8 mouse cellular contexts compared by ENCODE assay signal in genomic region chr14:78537551-78537950, GRCm38 (mm10). TPM values are rescaled to one million over a fixed set of nuclear protein-coding genes. Genes with fewer than 3 reads are reported as not detected.
DNase-seq lines count a peak whose midpoint lies in the region; ATAC-seq and TF ChIP-seq lines count a peak whose summit lies in the region.

No protein-coding gene starts in this region.

- ATAC-seq in CD4-positive, CD25-positive, alpha-beta regulatory T cell, adult 4 months, result no peak
- ATAC-seq in liver, embryonic 16.5 days (ENCODE audit: low read depth), result no peak

- no peak overlapping the region; the same call in 1 of the 2 replicates for H3K4me3 ChIP-seq in liver, embryonic 16.5 days (ENCODE audit: low read depth, low read length)
- peak overlapping the region; percentile 84 for H3K4me3 ChIP-seq in testis, adult 2 months (ENCODE audit: control insufficient read depth, low read depth, low read length)

- H3K9ac ChIP-seq in liver, embryonic 16.5 days (ENCODE audit: low read depth, low read length), result no peak overlapping the region

- H3K36me3 ChIP-seq in liver, embryonic 16.5 days (ENCODE audit: control insufficient read depth, insufficient read depth), result no peaks in the 10 kb centered on the region
- no peaks in the 10 kb centered on the region for H3K36me3 ChIP-seq in testis, adult 2 months (ENCODE audit: control insufficient read depth, insufficient read depth, low read length)

- no peak for TF ChIP-seq CTCF in testis, adult 2 months (IDR thresholded peaks at IDR 0.05; ENCODE audit: control insufficient read depth, insufficient read depth, insufficient replicate concordance, low read depth, low read length)

- H3K4me2 ChIP-seq in liver, embryonic 16.5 days (ENCODE audit: low read depth, low read length), result peak overlapping the region; percentile 83

- peak; percentile 48 for DNase-seq in CD4-positive, CD25-positive, alpha-beta regulatory T cell, adult 2 months (ENCODE audit: low read depth, low spot score)
- peak; percentile 9 for DNase-seq in thymus, postnatal 14 days
- DNase-seq in thymus, postnatal 25 days, result no peak
- peak; percentile 11 to 42 for DNase-seq in kidney, postnatal 25 days
- no peak for DNase-seq in gastrocnemius, postnatal 14 days

- 52% methylated on average over 6 of the region's 6 CpGs for WGBS in liver, embryonic 16.5 days (ENCODE audit: insufficient replicate concordance)

- H3K4me1 ChIP-seq in liver, embryonic 16.5 days (ENCODE audit: control insufficient read depth, low read depth, low read length), result peaks cover 12% of the 10 kb centered on the region
- H3K4me1 ChIP-seq in testis, adult 2 months (ENCODE audit: control insufficient read depth, insufficient read depth, low read length), result peaks cover 3% of the 10 kb centered on the region; the same call in 1 of the 2 replicates

- H3K9me3 ChIP-seq in liver, embryonic 16.5 days (replicated peaks; ENCODE audit: control insufficient read depth, low read length), result no peaks in the 10 kb centered on the region

- no peak for TF ChIP-seq POLR2A in testis, adult 2 months (IDR thresholded peaks at IDR 0.05; ENCODE audit: control insufficient read depth, low read depth, low read length)

- H3K27me3 ChIP-seq in liver, embryonic 16.5 days (ENCODE audit: control insufficient read depth, insufficient read depth, low read depth, low read length), result no peaks in the 10 kb centered on the region
- no peaks in the 10 kb centered on the region for H3K27me3 ChIP-seq in testis, adult 2 months (ENCODE audit: control insufficient read depth, insufficient read depth, low read length)

- intact Hi-C loops in gastrocnemius, postnatal 14 days (cut with DNase I; ENCODE audit: low total_unique reads), result no loop called here

- H3K27ac ChIP-seq in liver, embryonic 16.5 days (ENCODE audit: low read length), result no peak overlapping the region; the same call in 1 of the 2 replicates
- H3K27ac ChIP-seq in testis, adult 2 months (ENCODE audit: control insufficient read depth, insufficient read depth, low read depth, low read length), result peak overlapping the region; percentile 88

RNA-seq across cellular contexts. Expression of gene Akap11, which starts 0.9 kb away (rescaled TPM):
- polyA plus RNA-seq in CD4-positive, CD25-positive, alpha-beta regulatory T cell, adult 4 months (2017; shearing (Covaris generic)), result 10 to 100 TPM in 1 of 2 experiments, 1 to 10 TPM in 1; 9.8 to 14.7 TPM
- polyA plus RNA-seq in liver, embryonic 16.5 days (2015; fragmentation: Nextera tagmentation; extraction: Ambion mirVana), result 7.4 and 7.6 TPM in 2 replicates
- 6.2 and 7.4 TPM in 2 replicates for polyA plus RNA-seq in testis, adult 2 months (2012; rRNA removed)
- 10 to 100 TPM; 18.1 to 20.3 TPM for total RNA-seq in gastrocnemius, postnatal 14 days (2021)

Comparison
In these comparisons a context has a peak if more than half of its experiments do, and no peak if none do; other contexts are left out.
1. DNase-seq: peak in CD4-positive, CD25-positive, alpha-beta regulatory T cell, adult 2 months (single experiment), thymus, postnatal 14 days (single experiment) and kidney, postnatal 25 days (2 of 2); none in thymus, postnatal 25 days (single experiment) and gastrocnemius, postnatal 14 days (single experiment).